Mouse (Mus musculus): Measurements from ENCODE around the gene Fam160a2. TPM values are rescaled to one million over a fixed set of nuclear protein-coding genes. Genes with fewer than 3 reads are reported as not detected.
A peak's percentile ranks its signal among the peaks of the same experiment; 100 is the strongest.
"Not testable (repeated sequence)": the region's sequence is repeated elsewhere in the genome, so short reads cannot be mapped to it uniquely, and the experiment has no call there.

Fam160a2 gene
- polyA plus RNA-seq, 1 experiment from 2014 or later: 39.0 TPM

DNA sequence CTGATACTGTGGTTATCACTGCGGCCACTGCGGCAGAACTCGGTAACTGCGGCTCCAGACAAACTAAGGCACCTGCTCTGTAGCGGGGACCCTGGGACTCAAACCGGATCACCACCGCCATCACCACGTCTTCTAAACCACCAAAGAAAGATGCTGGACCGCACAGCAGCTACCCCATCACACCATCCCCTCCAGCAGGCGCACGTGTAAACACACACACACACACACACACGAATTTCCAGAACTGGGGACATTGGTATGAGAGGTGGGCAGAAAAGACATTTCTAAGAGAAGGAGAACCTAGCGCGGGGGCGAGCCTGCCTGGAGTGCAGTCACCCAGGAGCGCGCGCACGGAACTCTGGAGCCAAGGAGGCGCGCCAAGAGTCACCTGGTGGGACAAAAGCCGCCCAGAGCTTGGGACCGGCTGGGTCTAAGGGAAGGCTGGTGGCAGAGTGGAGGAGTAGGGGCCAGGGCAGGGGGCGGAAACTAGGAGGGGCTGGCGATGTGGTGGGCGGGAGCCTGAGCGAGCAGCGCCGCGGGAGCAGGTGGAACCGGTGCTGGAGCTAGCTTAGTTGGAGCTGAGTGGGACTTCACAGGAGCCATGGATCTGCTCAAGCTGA lies 25.7 kb upstream of the Fam160a2 start, which contains the start of gene Cckbr:
TSS of gene Cckbr (plus strand) at position 308 of the 620 bp plus-strand sequence.
- under 1% methylated on average over 23 of the region's 31 CpGs for WGBS
- peaks cover 44% of the 10 kb centered on the region for H3K27me3 ChIP-seq (replicated peaks; ENCODE audit: control insufficient read depth, insufficient read depth, low read length)

DNA sequence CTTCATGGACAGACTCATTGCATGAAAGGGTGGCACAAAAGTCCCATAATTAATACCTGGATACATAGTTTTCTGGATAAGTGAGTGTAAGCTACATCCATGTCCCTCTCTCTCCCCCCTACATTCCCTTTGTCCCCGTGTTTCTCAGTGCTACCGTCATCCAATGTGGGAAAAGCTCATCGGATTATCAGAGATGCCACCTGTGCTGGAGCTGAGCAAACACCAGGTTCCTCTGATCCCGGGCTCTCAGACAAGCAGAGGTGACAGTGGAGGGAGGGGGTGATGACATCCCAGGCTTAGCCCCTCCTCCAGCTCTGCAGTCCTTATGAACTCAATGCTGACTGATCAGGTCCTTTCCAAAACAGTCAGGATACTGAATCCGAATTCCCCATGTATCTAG lies 24.5 kb upstream of the Fam160a2 start:
- ATAC-seq (ENCODE audit: low read depth) (no peak), DNase-seq (ENCODE audit: low spot score) (no peak)
- WGBS: 32% methylated on average over 5 of the region's 5 CpGs
- Histone ChIP-seq H3K36me3 (ENCODE audit: control insufficient read depth, insufficient read depth, low read length) (no peaks in the 10 kb centered on the region), H3K27me3 (replicated peaks; ENCODE audit: control insufficient read depth, insufficient read depth, low read length) (peaks cover 44% of the 10 kb centered on the region), H3K4me3 (ENCODE audit: low read depth, low read length) (no peak overlapping the region), H3K4me2 (ENCODE audit: low read depth, low read length) (no peak overlapping the region), H3K27ac (replicated peaks; ENCODE audit: low read depth, low read length) (no peak overlapping the region), H3K4me1 (ENCODE audit: control insufficient read depth, insufficient read depth, low read length) (0 out of 2 replicates have a peak, but pooled peaks cover 4% of the 10 kb centered on the region), H3K9ac (ENCODE audit: low read depth, low read length) (no peak overlapping the region), H3K9me3 (ENCODE audit: control insufficient read depth, low read length) (no peaks in the 10 kb centered on the region)

More for the DNA sequence above, 25.7 kb upstream of the Fam160a2 start, which contains the start of gene Cckbr:
- H3K4me2 ChIP-seq (ENCODE audit: low read depth, low read length): peak within 1 kb of the TSS; percentile 69
- H3K9me3 ChIP-seq (ENCODE audit: control insufficient read depth, low read length): no peaks in the 10 kb centered on the region
- H3K4me1 ChIP-seq (ENCODE audit: control insufficient read depth, insufficient read depth, low read length): 0 out of 2 replicates have a peak, but pooled peaks cover 4% of the 10 kb centered on the region
- no peaks in the 10 kb centered on the region for H3K36me3 ChIP-seq (ENCODE audit: control insufficient read depth, insufficient read depth, low read length)
- ATAC-seq (ENCODE audit: low read depth) (peak; percentile 85), DNase-seq (ENCODE audit: low spot score) (peak; percentile 30)
- H3K4me3 ChIP-seq (ENCODE audit: low read depth, low read length): peak within 1 kb of the TSS; percentile 38
- peak within 1 kb of the TSS; percentile 40 for H3K9ac ChIP-seq (ENCODE audit: low read depth, low read length)
- no peak within 1 kb of the TSS for H3K27ac ChIP-seq (replicated peaks; ENCODE audit: low read depth, low read length)

DNA sequence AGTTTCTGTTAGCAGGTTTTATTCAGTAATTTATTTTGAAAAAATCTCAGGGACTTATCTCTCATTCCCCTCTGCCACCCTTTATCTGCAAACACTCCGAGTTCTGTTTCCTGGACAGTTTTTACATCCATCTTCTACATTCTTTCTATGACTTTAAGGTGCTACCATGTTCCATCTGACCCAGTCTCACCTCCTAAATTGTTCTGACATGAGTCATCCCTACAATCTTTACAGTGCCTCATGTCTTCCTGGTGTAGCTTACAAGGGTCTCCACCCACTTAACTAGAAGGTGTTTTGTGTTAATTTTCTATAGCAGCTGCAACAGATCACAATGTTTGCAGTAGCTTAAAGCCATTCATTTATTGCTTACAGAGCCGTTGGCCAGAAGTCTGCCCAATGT lies 21.0 kb upstream of the Fam160a2 start:
- WGBS: 46% methylated on average over 2 of the region's 2 CpGs
- Histone ChIP-seq H3K4me3 (ENCODE audit: low read depth, low read length) (no peak overlapping the region), H3K4me2 (ENCODE audit: low read depth, low read length) (no peak overlapping the region), H3K27me3 (replicated peaks; ENCODE audit: control insufficient read depth, insufficient read depth, low read length) (peaks cover 20% of the 10 kb centered on the region), H3K27ac (replicated peaks; ENCODE audit: low read depth, low read length) (no peak overlapping the region), H3K4me1 (ENCODE audit: control insufficient read depth, insufficient read depth, low read length) (0 out of 2 replicates have a peak, but pooled peaks cover 1% of the 10 kb centered on the region), H3K36me3 (ENCODE audit: control insufficient read depth, insufficient read depth, low read length) (no peaks in the 10 kb centered on the region), H3K9me3 (ENCODE audit: control insufficient read depth, low read length) (no peaks in the 10 kb centered on the region), H3K9ac (ENCODE audit: low read depth, low read length) (no peak overlapping the region)
- DNase-seq (ENCODE audit: low spot score) (no peak), ATAC-seq (ENCODE audit: low read depth) (no peak)

DNA sequence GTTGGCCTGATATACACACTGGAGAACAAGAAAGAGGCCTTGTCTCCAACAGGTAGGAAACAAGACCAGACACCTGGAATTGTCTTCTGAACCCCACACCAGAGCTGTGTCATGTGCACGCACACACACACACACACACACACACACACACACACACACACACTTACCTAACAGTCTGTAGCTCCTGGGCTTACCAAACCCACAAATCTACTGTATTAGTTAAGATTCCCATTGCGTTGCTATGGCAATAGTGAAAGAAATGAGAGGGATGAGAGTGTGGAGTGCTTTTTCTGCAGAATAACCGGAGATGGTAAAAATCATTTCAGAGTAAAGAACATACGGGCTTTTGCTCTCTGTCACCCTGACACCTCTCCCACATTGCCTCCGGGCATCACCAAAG lies 18.3 kb upstream of the Fam160a2 start:
- Histone ChIP-seq H3K4me2 (ENCODE audit: low read depth, low read length) (no peak overlapping the region), H3K27ac (replicated peaks; ENCODE audit: low read depth, low read length) (no peak overlapping the region), H3K4me3 (ENCODE audit: low read depth, low read length) (no peak overlapping the region), H3K36me3 (ENCODE audit: control insufficient read depth, insufficient read depth, low read length) (no peaks in the 10 kb centered on the region), H3K9me3 (ENCODE audit: control insufficient read depth, low read length) (no peaks in the 10 kb centered on the region), H3K27me3 (replicated peaks; ENCODE audit: control insufficient read depth, insufficient read depth, low read length) (no peaks in the 10 kb centered on the region), H3K9ac (ENCODE audit: low read depth, low read length) (no peak overlapping the region), H3K4me1 (ENCODE audit: control insufficient read depth, insufficient read depth, low read length) (no peaks in the 10 kb centered on the region)
- ATAC-seq (ENCODE audit: low read depth) (no peak), DNase-seq (ENCODE audit: low spot score) (no peak)
- 79% methylated on average over 5 of the region's 5 CpGs for WGBS

DNA sequence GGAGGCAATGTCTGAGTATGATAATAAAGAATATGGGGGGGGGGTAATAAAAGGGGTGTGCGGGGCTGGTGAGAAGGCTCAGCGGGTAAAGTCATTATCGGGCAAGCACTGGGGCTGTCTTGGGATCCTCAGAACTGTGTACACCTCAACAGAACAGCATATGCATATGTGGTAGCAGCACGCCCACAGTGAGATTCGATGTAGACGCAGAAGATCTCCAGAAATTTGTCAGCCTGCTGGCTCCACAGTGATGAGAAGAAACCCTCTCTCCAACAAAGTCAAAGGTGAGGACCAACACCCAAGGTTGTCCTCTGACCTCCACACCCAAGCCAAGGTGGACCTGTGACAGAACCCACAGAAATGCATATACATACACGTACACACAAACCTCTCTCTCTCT lies 16.7 kb upstream of the Fam160a2 start:
- DNase-seq (ENCODE audit: low spot score) (no peak), ATAC-seq (ENCODE audit: low read depth) (no peak)
- Histone ChIP-seq H3K27me3 (replicated peaks; ENCODE audit: control insufficient read depth, insufficient read depth, low read length) (no peaks in the 10 kb centered on the region), H3K36me3 (ENCODE audit: control insufficient read depth, insufficient read depth, low read length) (no peaks in the 10 kb centered on the region), H3K9ac (ENCODE audit: low read depth, low read length) (no peak overlapping the region), H3K27ac (replicated peaks; ENCODE audit: low read depth, low read length) (no peak overlapping the region), H3K9me3 (ENCODE audit: control insufficient read depth, low read length) (no peaks in the 10 kb centered on the region), H3K4me1 (ENCODE audit: control insufficient read depth, insufficient read depth, low read length) (no peaks in the 10 kb centered on the region), H3K4me2 (ENCODE audit: low read depth, low read length) (no peak overlapping the region), H3K4me3 (ENCODE audit: low read depth, low read length) (no peak overlapping the region)
- 91% methylated on average over 7 of the region's 7 CpGs for WGBS

DNA sequence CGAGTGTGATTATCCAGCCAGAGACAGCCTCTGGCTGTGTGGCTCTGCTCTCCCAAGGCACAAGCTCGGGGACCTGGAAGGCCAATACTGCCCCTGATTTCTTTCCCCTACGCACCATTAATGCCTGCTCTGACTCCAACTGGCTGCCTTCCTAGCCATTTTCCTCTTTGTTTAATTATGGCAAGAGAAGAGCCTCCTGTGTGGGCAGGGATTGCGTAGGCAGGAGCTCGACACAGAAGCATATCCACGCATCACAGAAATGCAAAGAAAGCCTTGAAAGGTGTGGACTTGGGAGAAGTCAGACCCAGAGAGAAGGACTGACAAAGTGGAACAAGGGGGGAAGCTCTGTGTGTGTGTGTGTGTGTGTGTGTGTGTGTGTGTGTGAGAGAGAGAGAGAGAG lies 14.5 kb upstream of the Fam160a2 start:
- no peak for ATAC-seq (ENCODE audit: low read depth)
- H3K4me2 ChIP-seq (ENCODE audit: low read depth, low read length): no peak overlapping the region
- H3K4me1 ChIP-seq (ENCODE audit: control insufficient read depth, insufficient read depth, low read length): no peaks in the 10 kb centered on the region
- no peaks in the 10 kb centered on the region for H3K27me3 ChIP-seq (replicated peaks; ENCODE audit: control insufficient read depth, insufficient read depth, low read length)
- no peaks in the 10 kb centered on the region for H3K36me3 ChIP-seq (ENCODE audit: control insufficient read depth, insufficient read depth, low read length)
- H3K9ac ChIP-seq (ENCODE audit: low read depth, low read length): no peak overlapping the region
- no peak overlapping the region for H3K27ac ChIP-seq (replicated peaks; ENCODE audit: low read depth, low read length)
- no peak overlapping the region for H3K4me3 ChIP-seq (ENCODE audit: low read depth, low read length)
- DNase-seq (ENCODE audit: low spot score): no peak
- H3K9me3 ChIP-seq (ENCODE audit: control insufficient read depth, low read length): no peaks in the 10 kb centered on the region
- WGBS: 56% methylated on average over 6 of the region's 6 CpGs

DNA sequence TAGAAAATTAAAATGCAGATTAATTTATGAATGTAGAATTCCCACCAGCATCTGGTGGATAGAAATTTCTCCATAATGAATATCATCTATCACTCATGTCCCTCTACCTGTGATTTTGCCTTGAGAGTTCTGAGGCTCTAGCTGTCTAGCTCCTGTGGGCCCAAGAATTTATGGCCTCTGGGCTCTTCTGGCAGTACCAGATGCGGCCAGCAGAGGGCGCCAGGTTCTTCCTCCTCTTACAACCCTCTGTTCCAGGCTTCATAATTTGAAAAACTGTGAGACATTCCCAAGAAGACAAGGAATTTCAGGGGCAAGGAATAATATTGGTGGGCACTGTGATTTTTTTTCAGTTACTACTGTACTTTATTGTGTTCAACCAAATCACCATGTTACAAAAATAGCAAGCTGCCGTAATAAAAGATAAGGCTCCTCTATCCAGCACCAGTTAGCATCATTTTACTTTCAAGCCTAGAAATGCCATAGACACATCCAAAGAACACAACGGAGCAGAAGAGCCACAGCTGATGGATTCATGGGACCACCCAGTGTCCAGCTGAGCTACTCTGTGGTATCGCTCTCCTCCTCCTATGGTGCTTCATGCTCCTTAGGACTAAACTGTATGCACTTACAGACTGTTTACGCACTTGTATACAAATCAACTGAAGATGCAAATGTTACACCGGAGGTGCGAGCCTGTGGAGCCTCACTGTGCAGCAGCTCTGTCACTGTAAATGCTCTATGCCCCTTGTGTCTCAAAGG lies 12.2 kb upstream of the Fam160a2 start:
- H3K9me3 ChIP-seq (ENCODE audit: control insufficient read depth, low read length); H3K4me2 ChIP-seq (ENCODE audit: low read depth, low read length); H3K4me3 ChIP-seq (ENCODE audit: low read depth, low read length); H3K27ac ChIP-seq (replicated peaks; ENCODE audit: low read depth, low read length); H3K4me1 ChIP-seq (ENCODE audit: control insufficient read depth, insufficient read depth, low read length); H3K27me3 ChIP-seq (replicated peaks; ENCODE audit: control insufficient read depth, insufficient read depth, low read length); H3K36me3 ChIP-seq (ENCODE audit: control insufficient read depth, insufficient read depth, low read length); H3K9ac ChIP-seq (ENCODE audit: low read depth, low read length): not testable (repeated sequence)
- WGBS: 64% methylated on average over 8 of the region's 8 CpGs
- DNase-seq (ENCODE audit: low spot score): peak; percentile 46
- ATAC-seq (ENCODE audit: low read depth): peak; percentile 44; the same call in 1 of the 2 replicates

DNA sequence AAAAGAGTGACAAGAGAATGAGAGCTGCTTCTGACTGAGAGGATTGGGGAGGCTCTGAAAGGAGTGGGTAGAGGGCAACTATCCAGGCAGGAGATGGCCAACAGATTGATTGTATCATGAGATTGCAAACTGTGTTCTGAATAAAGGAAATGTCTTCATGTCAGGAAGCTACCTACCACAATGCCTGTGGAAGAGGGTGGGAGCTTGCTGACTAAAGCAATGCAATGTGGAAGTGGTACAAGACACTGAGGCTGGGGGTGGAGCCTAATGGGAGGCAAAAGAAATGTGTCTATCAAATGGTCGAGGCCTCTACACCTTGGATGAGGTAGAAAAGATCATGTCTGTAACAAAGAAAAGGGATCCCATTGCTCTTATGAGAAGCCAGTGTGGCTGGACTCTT lies 6.5 kb upstream of the Fam160a2 start:
- no peaks in the 10 kb centered on the region for H3K27me3 ChIP-seq (replicated peaks; ENCODE audit: control insufficient read depth, insufficient read depth, low read length)
- WGBS: 79% methylated on average over 1 of the region's 1 CpGs
- no peaks in the 10 kb centered on the region for H3K9me3 ChIP-seq (ENCODE audit: control insufficient read depth, low read length)
- no peak overlapping the region for H3K27ac ChIP-seq (replicated peaks; ENCODE audit: low read depth, low read length)
- DNase-seq (ENCODE audit: low spot score) (no peak), ATAC-seq (ENCODE audit: low read depth) (no peak)
- H3K4me1 ChIP-seq (ENCODE audit: control insufficient read depth, insufficient read depth, low read length): no peaks in the 10 kb centered on the region
- no peak overlapping the region for H3K9ac ChIP-seq (ENCODE audit: low read depth, low read length)
- no peak overlapping the region for H3K4me2 ChIP-seq (ENCODE audit: low read depth, low read length)
- no peak overlapping the region for H3K4me3 ChIP-seq (ENCODE audit: low read depth, low read length)
- H3K36me3 ChIP-seq (ENCODE audit: control insufficient read depth, insufficient read depth, low read length): no peaks in the 10 kb centered on the region

Measured in embryonic facial prominence, embryonic 14.5 days (tissue).